Mouse (Mus musculus) lung, embryonic 14.5 days (tissue): ENCODE measurements around the gene Derl3. TPM values are rescaled to one million over a fixed set of nuclear protein-coding genes. Genes with fewer than 3 reads are reported as not detected.

ENCODE experiments used
- ATAC-seq: fragments of 200-750 bp; cut with Nextera tagmentation; 2 replicates; pipeline ENCODE4 v1.8.0; 2017; ENCODE audit warnings: mild to moderate bottlenecking, moderate TSS enrichment, moderate library complexity; ENCODE audit not compliant: insufficient read depth
- DNase-seq: peaks from one replicate; pipeline ENCODE4 v3.0.0-alpha.2; 2015
- H3K27ac ChIP-seq: fragments of 300-500 bp; sonication (generic); 2 replicates; pipeline ENCODE4 v1.5.1; 2014; ENCODE audit warnings: low read depth, mild to moderate bottlenecking, moderate library complexity
- H3K27me3 ChIP-seq: fragments of 300-500 bp; sonication (generic); 2 replicates; pipeline ENCODE4 v1.6.1; 2014; ENCODE audit warnings: low read length, control low read depth; ENCODE audit not compliant: insufficient read depth
- H3K36me3 ChIP-seq: fragments of 300-500 bp; sonication (generic); 2 replicates; pipeline ENCODE4 v1.6.1; 2014; ENCODE audit warnings: control low read depth; ENCODE audit not compliant: insufficient read depth
- H3K4me1 ChIP-seq: fragments of 300-500 bp; sonication (generic); 2 replicates; pipeline ENCODE4 v1.6.1; 2014; ENCODE audit warnings: antibody characterized with exemption, control low read depth; ENCODE audit not compliant: insufficient read depth
- H3K4me2 ChIP-seq: fragments of 300-500 bp; sonication (generic); 2 replicates; pipeline ENCODE4 v1.6.1; 2014; ENCODE audit warnings: mild to moderate bottlenecking
- H3K4me3 ChIP-seq: fragments of 300-500 bp; sonication (generic); 2 replicates; pipeline ENCODE4 v1.5.1; 2014; ENCODE audit warnings: low read depth, low read length
- H3K9ac ChIP-seq: fragments of 300-500 bp; sonication (generic); 2 replicates; pipeline ENCODE4 v1.6.1; 2014
- H3K9me3 ChIP-seq: fragments of 300-500 bp; sonication (generic); 2 replicates; pipeline ENCODE4 v1.6.1; 2016; ENCODE audit warnings: low read depth, low read length, control low read depth
- CTCF ChIP-seq: IDR thresholded peaks from 2 replicates; pipeline ENCODE4 v1.5.1; 2016; ENCODE audit warnings: antibody characterized with exemption, low read depth
- whole genome bisulfite sequencing: fragments of 180-500 bp; shearing (Covaris S2); extraction: QIAGEN DNeasy Blood & Tissue Kit; methylation state at CpG from one replicate; pipeline ENCODE4 v1.1.7; 2014; 5-methylcytosine and 5-hydroxymethylcytosine counted together
- polyA plus RNA-seq: library from polyadenylated mRNA; unstranded; fragments of >200 nt; fragmentation: Nextera tagmentation; extraction: Ambion mirVana; gene quantifications from 2 replicates; pipeline ENCODE4 v1.2.1, GENCODE M21; 2014

Derl3 gene
- polyA plus RNA-seq, 1 experiment from 2014 or later = 2.0 TPM

DNA sequence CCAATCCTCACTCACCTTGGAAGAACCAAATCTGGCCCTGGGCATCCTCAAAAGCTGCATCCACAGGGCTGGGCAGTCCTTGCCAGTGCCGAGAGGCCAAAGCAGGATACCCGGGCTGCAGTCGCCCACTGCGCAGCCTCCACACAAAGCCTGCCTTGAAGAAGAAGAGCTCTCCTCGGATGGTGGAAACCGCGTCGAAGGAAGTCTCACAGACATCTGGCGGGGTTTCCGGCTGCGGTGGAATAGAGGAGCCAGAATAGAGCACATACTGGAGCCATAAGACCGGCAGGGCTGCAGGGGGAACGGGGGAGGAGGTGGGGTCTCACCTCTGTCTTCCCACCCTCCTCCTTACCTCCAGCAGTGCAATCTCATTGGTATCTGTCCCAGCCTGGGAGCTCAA, 33.2 kb downstream of the Derl3 start:
- Histone ChIP-seq H3K4me2 (no peak overlapping the region), H3K4me1 (peaks cover 9% of the 10 kb centered on the region), H3K9me3 (no peaks in the 10 kb centered on the region), H3K27ac (no peak overlapping the region), H3K9ac (no peak overlapping the region), H3K36me3 (peaks cover 42% of the 10 kb centered on the region), H3K27me3 (0 out of 2 replicates have a peak, but pooled peaks cover 1% of the 10 kb centered on the region), H3K4me3 (no peak overlapping the region)
- DNase-seq = no peak
- ATAC-seq = no peak
- no peak for TF ChIP-seq CTCF
- 66% methylated on average over 13 of the region's 13 CpGs for WGBS

DNA sequence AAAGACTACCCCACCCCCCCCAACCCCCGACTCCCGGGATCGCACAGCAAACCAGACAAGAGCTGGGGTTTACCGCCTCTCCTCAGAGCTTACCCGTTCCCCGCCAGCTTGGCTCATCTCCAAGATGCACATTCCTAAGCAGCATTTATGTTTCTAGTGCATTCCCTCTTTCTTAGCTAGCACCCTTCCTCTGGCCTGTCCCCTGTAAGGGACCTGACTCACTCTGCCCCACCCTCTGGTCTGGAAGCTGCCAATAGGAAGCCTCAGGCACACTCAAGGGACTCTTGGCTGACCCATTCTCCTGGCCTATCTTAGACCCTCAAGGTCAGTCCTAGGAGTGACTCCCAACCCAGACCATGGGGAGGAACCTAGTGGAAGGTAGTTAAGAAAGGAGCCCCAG, 37.1 kb downstream of the Derl3 start:
- Histone ChIP-seq H3K4me2 (peak overlapping the region; percentile 95), H3K36me3 (peaks cover 27% of the 10 kb centered on the region), H3K4me1 (peaks cover 19% of the 10 kb centered on the region), H3K4me3 (peak overlapping the region; percentile 64; the same call in 1 of the 2 replicates), H3K27me3 (peaks cover 5% of the 10 kb centered on the region; the same call in 1 of the 2 replicates), H3K9me3 (no peaks in the 10 kb centered on the region), H3K9ac (peak overlapping the region; percentile 0; the same call in 1 of the 2 replicates), H3K27ac (peak overlapping the region; percentile 36; the same call in 1 of the 2 replicates)
- TF ChIP-seq CTCF = no peak
- ATAC-seq = peak; percentile 55; the same call in 1 of the 2 replicates
- 6% methylated on average over 6 of the region's 6 CpGs for WGBS
- peak; percentile 88 for DNase-seq

DNA sequence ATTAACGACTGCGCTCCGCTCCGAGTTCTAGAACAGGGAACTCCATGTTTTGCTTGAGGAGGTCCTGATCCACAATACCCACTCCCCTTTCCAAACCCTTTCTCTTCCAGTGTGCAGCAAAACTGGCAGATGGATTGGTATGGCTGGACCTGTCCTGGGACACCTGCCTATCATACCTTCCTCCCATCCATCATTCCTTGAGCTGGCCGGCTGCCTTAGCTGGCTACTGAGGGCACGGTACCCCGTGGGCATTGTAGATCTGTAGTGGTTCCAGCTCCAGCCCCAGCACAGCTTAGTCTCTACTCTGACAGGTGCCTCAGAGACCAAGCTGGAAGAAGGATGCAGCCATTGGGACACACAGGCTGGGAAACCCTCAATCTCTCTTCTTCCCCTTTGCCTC, 38.1 kb downstream of the Derl3 start:
- Histone ChIP-seq H3K4me3 (peak overlapping the region; percentile 64), H3K36me3 (peaks cover 17% of the 10 kb centered on the region), H3K27ac (no peak overlapping the region), H3K4me2 (peak overlapping the region; percentile 95), H3K27me3 (peaks cover 15% of the 10 kb centered on the region), H3K4me1 (peaks cover 19% of the 10 kb centered on the region), H3K9ac (peak overlapping the region; percentile 79), H3K9me3 (no peaks in the 10 kb centered on the region)
- DNase-seq (no peak), ATAC-seq (no peak)
- no peak for TF ChIP-seq CTCF
- WGBS = 14% methylated on average over 7 of the region's 7 CpGs

DNA sequence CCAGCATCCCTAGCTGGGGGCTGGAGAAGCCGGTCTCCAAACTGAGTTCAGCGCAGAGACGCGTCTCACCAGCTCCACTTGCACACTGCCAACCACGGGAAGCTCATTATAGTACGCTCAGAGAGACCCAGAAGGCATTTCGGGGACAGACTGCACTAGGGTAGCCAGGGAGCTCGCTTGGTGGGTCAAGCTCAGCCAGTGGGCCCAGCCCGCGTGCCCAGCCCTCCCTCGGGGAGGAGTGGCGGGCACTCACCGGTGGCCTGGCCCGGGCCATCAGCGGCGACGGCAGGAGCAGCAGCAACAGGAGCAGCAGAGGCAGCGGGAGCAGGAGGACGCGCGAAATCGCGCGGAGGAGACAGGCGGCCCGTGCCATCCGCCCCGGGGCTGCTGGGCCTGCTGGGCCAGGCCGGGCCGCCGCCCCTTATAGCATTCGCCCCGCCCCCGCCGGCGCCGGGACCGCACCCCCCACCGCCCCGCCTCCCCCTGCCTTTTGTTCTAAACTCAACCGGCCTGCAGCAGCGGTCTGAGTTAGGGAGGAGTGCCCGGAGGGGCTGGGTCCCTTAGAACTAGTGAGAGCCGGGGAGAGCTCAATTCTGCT, 39.0 kb downstream of the Derl3 start:
- Histone ChIP-seq H3K9me3 (no peaks in the 10 kb centered on the region), H3K36me3 (peaks cover 8% of the 10 kb centered on the region; the same call in 1 of the 2 replicates), H3K4me1 (peaks cover 19% of the 10 kb centered on the region), H3K4me2 (peak overlapping the region; percentile 95), H3K4me3 (peak overlapping the region; percentile 64), H3K9ac (peak overlapping the region; percentile 79), H3K27me3 (peaks cover 21% of the 10 kb centered on the region), H3K27ac (peak overlapping the region; percentile 80)
- no peak for TF ChIP-seq CTCF
- ATAC-seq (peak; percentile 65), DNase-seq (peak; percentile 77)
- 2% methylated on average over 40 of the region's 44 CpGs for WGBS

DNA sequence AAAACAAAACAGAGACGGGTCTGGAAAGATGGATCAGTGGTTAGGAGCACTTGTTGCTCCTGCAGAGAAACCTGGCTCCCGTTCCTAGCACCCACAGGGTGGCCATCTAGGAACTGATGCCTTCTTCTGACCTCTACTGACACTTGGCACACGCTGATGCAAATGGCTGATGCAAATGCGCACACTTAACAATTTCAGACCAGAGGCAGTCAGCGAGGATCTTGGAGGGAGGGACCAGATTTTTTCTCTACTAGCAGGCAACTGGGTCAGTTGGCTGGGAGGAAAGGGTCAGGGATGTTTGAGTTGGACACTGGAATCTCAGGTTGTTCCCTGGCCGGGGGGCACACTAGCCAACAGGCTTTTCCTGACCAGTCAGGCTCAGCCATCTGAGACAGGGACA, 39.7 kb downstream of the Derl3 start, which contains the start of gene Chchd10:
Chchd10 (plus strand) TSS at position 240 of the 400 bp plus-strand sequence.
- TF ChIP-seq CTCF = no peak
- WGBS = 28% methylated on average over 6 of the region's 6 CpGs
- H3K27ac ChIP-seq = peak within 1 kb of the TSS; percentile 80
- H3K9ac ChIP-seq = peak within 1 kb of the TSS; percentile 79
- ATAC-seq (no peak), DNase-seq (no peak)
- H3K27me3 ChIP-seq = peaks cover 21% of the 10 kb centered on the region
- peak within 1 kb of the TSS; percentile 64 for H3K4me3 ChIP-seq
- H3K4me2 ChIP-seq = peak within 1 kb of the TSS; percentile 95
- H3K36me3 ChIP-seq = peaks cover 1% of the 10 kb centered on the region; the same call in 1 of the 2 replicates
- H3K9me3 ChIP-seq = no peaks in the 10 kb centered on the region
- H3K4me1 ChIP-seq = peaks cover 19% of the 10 kb centered on the region

DNA sequence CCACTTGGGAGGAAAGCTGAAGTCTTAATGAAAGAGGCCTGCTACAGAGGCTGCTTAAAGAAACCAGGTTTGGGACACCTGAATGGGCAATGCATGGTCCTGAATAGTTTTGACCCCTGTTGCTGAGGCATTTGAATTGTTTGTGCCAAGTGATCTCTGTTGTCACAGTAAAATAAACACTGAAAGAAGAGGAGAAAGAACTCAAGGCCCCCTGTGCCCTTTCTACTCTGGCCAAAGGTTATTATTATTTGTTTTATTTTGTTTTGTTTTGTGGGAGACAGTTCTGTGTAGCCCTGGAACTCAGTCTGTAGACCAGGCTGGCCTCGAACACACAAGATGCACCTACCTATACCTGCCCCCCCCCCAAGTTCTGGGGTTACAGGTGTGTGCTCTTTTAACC, 41.8 kb downstream of the Derl3 start:
- Histone ChIP-seq H3K4me2 (peak overlapping the region; percentile 76), H3K27ac (no peak overlapping the region), H3K9me3 (no peaks in the 10 kb centered on the region), H3K36me3 (no peaks in the 10 kb centered on the region), H3K4me3 (peak overlapping the region; percentile 55; the same call in 1 of the 2 replicates), H3K27me3 (peaks cover 21% of the 10 kb centered on the region), H3K9ac (no peak overlapping the region), H3K4me1 (peaks cover 19% of the 10 kb centered on the region)
- ATAC-seq (no peak), DNase-seq (no peak)
- no peak for TF ChIP-seq CTCF
- 44% methylated on average over 1 of the region's 1 CpGs for WGBS

DNA sequence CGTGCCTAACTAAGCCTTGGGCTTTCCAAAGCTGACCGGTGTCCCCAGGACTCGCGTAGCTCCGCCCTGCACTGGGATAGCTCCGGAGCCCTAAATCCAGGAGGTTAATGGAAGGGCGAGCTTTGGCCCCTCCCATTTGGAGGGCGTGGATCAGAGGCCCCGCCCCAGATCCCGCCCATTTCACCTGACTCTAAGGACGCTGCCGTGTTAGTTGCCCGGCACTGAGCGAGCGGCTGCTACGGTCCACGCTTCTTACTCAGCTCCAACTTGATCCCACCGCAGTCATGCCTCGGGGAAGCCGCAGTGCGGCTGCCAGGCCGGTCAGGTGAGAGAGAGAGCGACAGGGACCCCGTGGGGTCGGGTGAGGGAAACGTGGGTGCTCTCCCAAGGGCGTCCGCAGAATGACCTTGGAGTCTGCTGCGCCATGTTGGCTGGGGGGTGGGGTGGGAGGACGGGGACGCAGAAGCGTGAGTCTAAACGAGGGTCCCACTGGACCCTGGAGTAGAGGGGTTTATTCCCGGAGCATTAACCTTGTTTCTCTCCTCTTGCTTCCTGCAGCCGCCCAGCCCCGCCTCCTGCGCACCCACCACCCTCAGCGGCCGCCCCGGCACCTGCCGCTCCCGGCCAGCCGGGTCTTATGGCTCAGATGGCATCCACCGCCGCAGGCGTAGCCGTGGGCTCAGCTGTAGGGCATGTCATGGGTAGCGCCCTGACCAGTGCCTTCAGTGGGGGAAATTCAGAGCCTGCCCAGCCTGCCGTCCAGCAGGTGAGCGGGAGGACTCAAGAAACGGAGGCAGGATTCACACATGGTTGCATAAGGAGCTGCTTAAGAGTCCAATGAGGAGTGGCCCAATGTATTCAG, 42.7 kb downstream of the Derl3 start, which contains the start of gene Mmp11:
Mmp11 (minus strand) TSS at position 817 of the 862 bp plus-strand sequence.
- Histone ChIP-seq H3K4me1 (peaks cover 12% of the 10 kb centered on the region), H3K27ac (peak within 1 kb of the TSS; percentile 10; the same call in 1 of the 2 replicates), H3K9ac (peak within 1 kb of the TSS; percentile 54), H3K36me3 (no peaks in the 10 kb centered on the region), H3K27me3 (peaks cover 21% of the 10 kb centered on the region), H3K4me3 (peak within 1 kb of the TSS; percentile 55), H3K9me3 (no peaks in the 10 kb centered on the region), H3K4me2 (peak within 1 kb of the TSS; percentile 76)
- 2% methylated on average over 51 of the region's 51 CpGs for WGBS
- no peak; the same call in 1 of the 2 replicates for TF ChIP-seq CTCF
- peak; percentile 44 for ATAC-seq
- peak; percentile 82 for DNase-seq
